Mouse (Mus musculus): Measurements from ENCODE around the gene 4930432K21Rik. TPM values are rescaled to one million over a fixed set of nuclear protein-coding genes. Genes with fewer than 3 reads are reported as not detected.
A peak's percentile ranks its signal among the peaks of the same experiment; 100 is the strongest.

Gene 4930432K21Rik
- polyA plus RNA-seq, 1 experiment from 2014 or later: 1.2 TPM

GRCm38 (mm10) chr8:84184085-84185043 lies 36.5 kb downstream of the 4930432K21Rik start:
- Histone ChIP-seq H3K9ac (ENCODE audit: low read length) (peak overlapping the region; percentile 95), H3K27ac (ENCODE audit: low read length) (peak overlapping the region; percentile 81)
- ATAC-seq (replicated peaks; ENCODE audit: extremely low read depth, insufficient read depth, low FRiP score): peak; percentile 4; the same call in 1 of the 2 replicates

GRCm38 (mm10) chr8:84185117-84185516 lies 37.3 kb downstream of the 4930432K21Rik start, which contains the start of gene Nanos3:
Nanos3 (minus strand) TSS chr8:84185217.
- Histone ChIP-seq H3K36me3 (ENCODE audit: control insufficient read depth, insufficient read depth) (no peaks in the 10 kb centered on the region), H3K27ac (ENCODE audit: low read length) (peak within 1 kb of the TSS; percentile 81), H3K27me3 (ENCODE audit: control insufficient read depth, insufficient read depth, low read length) (no peaks in the 10 kb centered on the region), H3K4me3 (ENCODE audit: low read length) (peak within 1 kb of the TSS; percentile 79), H3K9ac (ENCODE audit: low read length) (peak within 1 kb of the TSS; percentile 95), H3K4me2 (ENCODE audit: low read depth, low read length) (peak within 1 kb of the TSS; percentile 74), H3K4me1 (ENCODE audit: control insufficient read depth, insufficient read depth, low read length) (peaks cover 29% of the 10 kb centered on the region), H3K9me3 (replicated peaks; ENCODE audit: control insufficient read depth, low read length) (no peaks in the 10 kb centered on the region; the same call in 1 of the 2 replicates)
- ATAC-seq (replicated peaks; ENCODE audit: extremely low read depth, insufficient read depth, low FRiP score): no peak
- 95% methylated on average over 7 of the region's 7 CpGs for WGBS

More at GRCm38 (mm10) chr8:84184085-84185043, 36.5 kb downstream of the 4930432K21Rik start:
- Histone ChIP-seq H3K4me2 (ENCODE audit: low read depth, low read length) (peak overlapping the region; percentile 74), H3K4me1 (ENCODE audit: control insufficient read depth, insufficient read depth, low read length) (peaks cover 37% of the 10 kb centered on the region), H3K36me3 (ENCODE audit: control insufficient read depth, insufficient read depth) (no peaks in the 10 kb centered on the region), H3K4me3 (ENCODE audit: low read length) (peak overlapping the region; percentile 79), H3K9me3 (replicated peaks; ENCODE audit: control insufficient read depth, low read length) (no peaks in the 10 kb centered on the region; the same call in 1 of the 2 replicates), H3K27me3 (ENCODE audit: control insufficient read depth, insufficient read depth, low read length) (no peaks in the 10 kb centered on the region)
- 20% methylated on average over 21 of the region's 21 CpGs for WGBS

GRCm38 (mm10) chr8:84186547-84186946 lies 38.7 kb downstream of the 4930432K21Rik start:
- peak overlapping the region; percentile 34 for H3K27ac ChIP-seq (ENCODE audit: low read length)
- no peaks in the 10 kb centered on the region; the same call in 1 of the 2 replicates for H3K9me3 ChIP-seq (replicated peaks; ENCODE audit: control insufficient read depth, low read length)
- peak; percentile 25 for ATAC-seq (replicated peaks; ENCODE audit: extremely low read depth, insufficient read depth, low FRiP score)
- H3K9ac ChIP-seq (ENCODE audit: low read length): peak overlapping the region; percentile 57
- no peaks in the 10 kb centered on the region for H3K27me3 ChIP-seq (ENCODE audit: control insufficient read depth, insufficient read depth, low read length)
- H3K4me2 ChIP-seq (ENCODE audit: low read depth, low read length): peak overlapping the region; percentile 69
- 0% methylated on average over 12 of the region's 12 CpGs for WGBS
- H3K36me3 ChIP-seq (ENCODE audit: control insufficient read depth, insufficient read depth): no peaks in the 10 kb centered on the region
- H3K4me1 ChIP-seq (ENCODE audit: control insufficient read depth, insufficient read depth, low read length): peaks cover 22% of the 10 kb centered on the region
- H3K4me3 ChIP-seq (ENCODE audit: low read length): peak overlapping the region; percentile 55

GRCm38 (mm10) chr8:84187065-84187755 lies 39.4 kb downstream of the 4930432K21Rik start:
- H3K4me1 ChIP-seq (ENCODE audit: control insufficient read depth, insufficient read depth, low read length): peaks cover 28% of the 10 kb centered on the region
- no peaks in the 10 kb centered on the region for H3K36me3 ChIP-seq (ENCODE audit: control insufficient read depth, insufficient read depth)
- WGBS: 3% methylated on average over 21 of the region's 21 CpGs
- H3K27me3 ChIP-seq (ENCODE audit: control insufficient read depth, insufficient read depth, low read length): no peaks in the 10 kb centered on the region
- peak overlapping the region; percentile 69 for H3K4me2 ChIP-seq (ENCODE audit: low read depth, low read length)
- H3K4me3 ChIP-seq (ENCODE audit: low read length): peak overlapping the region; percentile 55
- H3K27ac ChIP-seq (ENCODE audit: low read length): peak overlapping the region; percentile 34
- peak; percentile 7; the same call in 1 of the 2 replicates for ATAC-seq (replicated peaks; ENCODE audit: extremely low read depth, insufficient read depth, low FRiP score)
- H3K9ac ChIP-seq (ENCODE audit: low read length): peak overlapping the region; percentile 57
- H3K9me3 ChIP-seq (replicated peaks; ENCODE audit: control insufficient read depth, low read length): no peaks in the 10 kb centered on the region; the same call in 1 of the 2 replicates

GRCm38 (mm10) chr8:84188671-84189070 lies 40.8 kb downstream of the 4930432K21Rik start:
- Histone ChIP-seq H3K4me1 (ENCODE audit: control insufficient read depth, insufficient read depth, low read length) (peaks cover 28% of the 10 kb centered on the region), H3K9ac (ENCODE audit: low read length) (no peak overlapping the region), H3K4me2 (ENCODE audit: low read depth, low read length) (no peak overlapping the region), H3K4me3 (ENCODE audit: low read length) (no peak overlapping the region), H3K9me3 (replicated peaks; ENCODE audit: control insufficient read depth, low read length) (no peaks in the 10 kb centered on the region; the same call in 1 of the 2 replicates), H3K27me3 (ENCODE audit: control insufficient read depth, insufficient read depth, low read length) (no peaks in the 10 kb centered on the region), H3K36me3 (ENCODE audit: control insufficient read depth, insufficient read depth) (no peaks in the 10 kb centered on the region), H3K27ac (ENCODE audit: low read length) (peak overlapping the region; percentile 5; the same call in 1 of the 2 replicates)
- ATAC-seq (replicated peaks; ENCODE audit: extremely low read depth, insufficient read depth, low FRiP score): no peak
- 75% methylated on average over 10 of the region's 10 CpGs for whole genome bisulfite sequencing

- Histone ChIP-seq H3K27me3 (ENCODE audit: control insufficient read depth, insufficient read depth, low read length) (no peaks in the 10 kb centered on the region), H3K4me2 (ENCODE audit: low read depth, low read length) (no peak overlapping the region), H3K4me3 (ENCODE audit: low read length) (no peak overlapping the region), H3K27ac (ENCODE audit: low read length) (peak overlapping the region; percentile 40; the same call in 1 of the 2 replicates), H3K36me3 (ENCODE audit: control insufficient read depth, insufficient read depth) (no peaks in the 10 kb centered on the region), H3K9me3 (replicated peaks; ENCODE audit: control insufficient read depth, low read length) (no peaks in the 10 kb centered on the region; the same call in 1 of the 2 replicates), H3K4me1 (ENCODE audit: control insufficient read depth, insufficient read depth, low read length) (peaks cover 22% of the 10 kb centered on the region), H3K9ac (ENCODE audit: low read length) (no peak overlapping the region)
- ATAC-seq (replicated peaks; ENCODE audit: extremely low read depth, insufficient read depth, low FRiP score): no peak
- WGBS: 63% methylated on average over 4 of the region's 4 CpGs
Observed at GRCm38 (mm10) chr8:84189603-84190002, 41.8 kb downstream of the 4930432K21Rik start.

- H3K4me1 ChIP-seq (ENCODE audit: control insufficient read depth, insufficient read depth, low read length): peaks cover 20% of the 10 kb centered on the region
- H3K4me3 ChIP-seq (ENCODE audit: low read length): no peak overlapping the region
- no peaks in the 10 kb centered on the region; the same call in 1 of the 2 replicates for H3K9me3 ChIP-seq (replicated peaks; ENCODE audit: control insufficient read depth, low read length)
- H3K9ac ChIP-seq (ENCODE audit: low read length): no peak overlapping the region
- WGBS: 93% methylated on average over 7 of the region's 7 CpGs
- no peak overlapping the region for H3K27ac ChIP-seq (ENCODE audit: low read length)
- no peaks in the 10 kb centered on the region for H3K36me3 ChIP-seq (ENCODE audit: control insufficient read depth, insufficient read depth)
- no peaks in the 10 kb centered on the region for H3K27me3 ChIP-seq (ENCODE audit: control insufficient read depth, insufficient read depth, low read length)
- H3K4me2 ChIP-seq (ENCODE audit: low read depth, low read length): no peak overlapping the region
- ATAC-seq (replicated peaks; ENCODE audit: extremely low read depth, insufficient read depth, low FRiP score): no peak
Observed at GRCm38 (mm10) chr8:84190191-84190867, 42.5 kb downstream of the 4930432K21Rik start.

GRCm38 (mm10) chr8:84192023-84192422 lies 44.2 kb downstream of the 4930432K21Rik start:
- peak; percentile 70 for ATAC-seq (replicated peaks; ENCODE audit: extremely low read depth, insufficient read depth, low FRiP score)
- Histone ChIP-seq H3K27me3 (ENCODE audit: control insufficient read depth, insufficient read depth, low read length) (no peaks in the 10 kb centered on the region), H3K9me3 (replicated peaks; ENCODE audit: control insufficient read depth, low read length) (no peaks in the 10 kb centered on the region), H3K4me1 (ENCODE audit: control insufficient read depth, insufficient read depth, low read length) (peaks cover 19% of the 10 kb centered on the region), H3K4me2 (ENCODE audit: low read depth, low read length) (peak overlapping the region; percentile 60), H3K4me3 (ENCODE audit: low read length) (peak overlapping the region; percentile 34), H3K36me3 (ENCODE audit: control insufficient read depth, insufficient read depth) (no peaks in the 10 kb centered on the region), H3K27ac (ENCODE audit: low read length) (peak overlapping the region; percentile 90), H3K9ac (ENCODE audit: low read length) (peak overlapping the region; percentile 49)
- 12% methylated on average over 13 of the region's 13 CpGs for WGBS

Data from heart, embryonic 16.5 days (tissue).